Mouse (Mus musculus) induced T-regulatory cell, adult 2 months (primary cell): ENCODE results near the gene Slc38a2.

ENCODE experiments used
- DNase-seq: peaks from one replicate; pipeline ENCODE4 v3.0.0-alpha.2; 2012; ENCODE audit warnings: low read depth

The Slc38a2 gene

GRCm38 (mm10) chr15:96699521-96700511, at the start of gene Slc38a2:
Gene Slc38a2, minus strand, starts transcription at chr15:96699730.
- peak; percentile 93 for DNase-seq

GRCm38 (mm10) chr15:96749101-96749500, 49.6 kb upstream of the Slc38a2 start:
- no peak for DNase-seq

GRCm38 (mm10) chr15:96747551-96747950, 48.0 kb upstream of the Slc38a2 start:
- no peak for DNase-seq

GRCm38 (mm10) chr15:96746986-96747385, 47.5 kb upstream of the Slc38a2 start:
- no peak for DNase-seq

GRCm38 (mm10) chr15:96745299-96745698, 45.8 kb upstream of the Slc38a2 start:
- DNase-seq, result no peak

- peak; percentile 60 for DNase-seq
These were observed 45.4 kb upstream of the Slc38a2 start for GRCm38 (mm10) chr15:96744882-96745296.

- no peak for DNase-seq
These were observed 44.8 kb upstream of the Slc38a2 start for GRCm38 (mm10) chr15:96744153-96744881.

- DNase-seq, result no peak
These were observed 43.7 kb upstream of the Slc38a2 start for GRCm38 (mm10) chr15:96743257-96743656.

GRCm38 (mm10) chr15:96742591-96743241, 43.2 kb upstream of the Slc38a2 start:
- no peak for DNase-seq

- DNase-seq, result no peak
These were observed 41.5 kb upstream of the Slc38a2 start for GRCm38 (mm10) chr15:96740865-96741561.

GRCm38 (mm10) chr15:96740091-96740490, 40.6 kb upstream of the Slc38a2 start:
- DNase-seq, result no peak

GRCm38 (mm10) chr15:96736663-96737385, 37.3 kb upstream of the Slc38a2 start:
- DNase-seq, result peak; percentile 18

- DNase-seq, result no peak
These were observed 36.1 kb upstream of the Slc38a2 start for GRCm38 (mm10) chr15:96735562-96736160.

- DNase-seq, result no peak
These were observed 34.9 kb upstream of the Slc38a2 start for GRCm38 (mm10) chr15:96734423-96734822.

- DNase-seq, result no peak
These were observed 30.9 kb upstream of the Slc38a2 start for GRCm38 (mm10) chr15:96730416-96730815.

GRCm38 (mm10) chr15:96729785-96730184, 30.3 kb upstream of the Slc38a2 start:
- DNase-seq, result no peak

- DNase-seq, result no peak
These were observed 29.5 kb upstream of the Slc38a2 start for GRCm38 (mm10) chr15:96728993-96729392.

GRCm38 (mm10) chr15:96728346-96728745, 28.8 kb upstream of the Slc38a2 start:
- no peak for DNase-seq

GRCm38 (mm10) chr15:96724506-96724905, 25.0 kb upstream of the Slc38a2 start:
- no peak for DNase-seq

- no peak for DNase-seq
These were observed 22.7 kb upstream of the Slc38a2 start for GRCm38 (mm10) chr15:96722228-96722627.

- DNase-seq, result peak; percentile 62
These were observed 20.6 kb upstream of the Slc38a2 start for GRCm38 (mm10) chr15:96720146-96720545.
